Mouse (Mus musculus) forebrain, postnatal 0 days (tissue): ENCODE results near the gene Ttc7b. TPM values are rescaled to one million over a fixed set of nuclear protein-coding genes. Genes with fewer than 3 reads are reported as not detected.

Experiments used
- ATAC-seq: fragments of 200-750 bp; cut with Nextera tagmentation; 2 replicates; pipeline ENCODE4 v1.8.0; 2017; ENCODE audit warnings: mild to moderate bottlenecking, moderate library complexity
- DNase-seq: peaks from one replicate; pipeline ENCODE4 v3.0.0-alpha.2; 2015
- H3K27ac ChIP-seq: fragments of 300-500 bp; sonication (generic); 2 replicates; pipeline ENCODE4 v1.5.1; 2014; ENCODE audit warnings: low read depth, mild to moderate bottlenecking, antibody characterized with exemption, low read length, moderate library complexity, mixed read lengths
- H3K27me3 ChIP-seq: fragments of 300-500 bp; sonication (generic); 2 replicates; pipeline ENCODE4 v1.6.1; 2014; ENCODE audit warnings: mild to moderate bottlenecking, low read length, mixed read lengths; ENCODE audit not compliant: insufficient read depth
- H3K36me3 ChIP-seq: fragments of 300-500 bp; sonication (generic); 2 replicates; pipeline ENCODE4 v1.6.1; 2014; ENCODE audit warnings: mild to moderate bottlenecking, moderate library complexity; ENCODE audit not compliant: insufficient read depth
- H3K4me1 ChIP-seq: fragments of 300-500 bp; sonication (generic); 2 replicates; pipeline ENCODE4 v1.6.1; 2014; ENCODE audit warnings: antibody characterized with exemption; ENCODE audit not compliant: insufficient read depth
- H3K4me2 ChIP-seq: fragments of 300-500 bp; sonication (generic); 2 replicates; pipeline ENCODE4 v1.6.1; 2014; ENCODE audit warnings: low read depth, mild to moderate bottlenecking, moderate library complexity
- H3K4me3 ChIP-seq: fragments of 300-500 bp; sonication (generic); 2 replicates; pipeline ENCODE4 v1.5.1; 2014; ENCODE audit warnings: low read depth, low read length, mixed read lengths
- H3K9ac ChIP-seq: fragments of 300-500 bp; sonication (generic); 2 replicates; pipeline ENCODE4 v1.6.1; 2014; ENCODE audit warnings: mild to moderate bottlenecking
- H3K9me3 ChIP-seq: fragments of 300-500 bp; sonication (generic); 2 replicates; pipeline ENCODE4 v1.6.1; 2016; ENCODE audit warnings: low read length
- CTCF ChIP-seq: sonication (generic); IDR thresholded peaks from 2 replicates; pipeline ENCODE4 v1.5.1; 2016; ENCODE audit warnings: antibody characterized with exemption, control low read depth, low read depth
- WGBS: fragments of 180-500 bp; shearing (Covaris S2); extraction: QIAGEN DNeasy Blood & Tissue Kit; methylation state at CpG from one replicate; pipeline ENCODE4 v1.1.7; 2014; 5-methylcytosine and 5-hydroxymethylcytosine counted together
- polyA plus RNA-seq: library from polyadenylated mRNA; unstranded; fragments of >200 nt; fragmentation: Nextera tagmentation; extraction: Ambion mirVana; gene quantifications from 2 replicates; pipeline ENCODE4 v1.2.1, GENCODE M21; 2015
- total RNA-seq: library from RNA; depleted of rRNA; stranded (reverse); fragments of >200 nt; gene quantifications from 2 replicates; pipeline ENCODE4 v1.2.3, GENCODE M21; 2014

The Ttc7b gene
- total and polyA plus RNA-seq, 2 experiments from 2014 or later = 10.8 to 42.2 TPM

- Histone ChIP-seq H3K36me3 (peaks cover 15% of the 10 kb centered on the region), H3K4me1 (0 out of 2 replicates have a peak, but pooled peaks cover 5% of the 10 kb centered on the region), H3K9ac (no peak overlapping the region), H3K27me3 (no peaks in the 10 kb centered on the region), H3K27ac (0 out of 2 replicates have a peak overlapping the region, but pooled peaks have one; percentile 29), H3K4me3 (no peak overlapping the region), H3K9me3 (no peaks in the 10 kb centered on the region), H3K4me2 (no peak overlapping the region)
- DNase-seq = no peak
- ATAC-seq = no peak
- 48% methylated on average over 7 of the region's 7 CpGs for WGBS
- TF ChIP-seq CTCF = no peak
Observed at GRCm38 (mm10) chr12:100341614-100342013, 179.0 kb downstream of the Ttc7b start.

- ATAC-seq = no peak
Observed at GRCm38 (mm10) chr12:100340901-100341460, 179.6 kb downstream of the Ttc7b start.

GRCm38 (mm10) chr12:100338055-100338454 is 182.6 kb downstream of the Ttc7b start:
- peak; percentile 52 for DNase-seq
- WGBS = 39% methylated on average over 3 of the region's 3 CpGs
- no peaks in the 10 kb centered on the region for H3K9me3 ChIP-seq
- ATAC-seq = peak; percentile 82
- H3K27me3 ChIP-seq = no peaks in the 10 kb centered on the region
- peak; percentile 61 for TF ChIP-seq CTCF
- no peak overlapping the region for H3K4me3 ChIP-seq
- 0 out of 2 replicates have a peak, but pooled peaks cover 5% of the 10 kb centered on the region for H3K4me1 ChIP-seq
- H3K36me3 ChIP-seq = peaks cover 7% of the 10 kb centered on the region; the same call in 1 of the 2 replicates
- H3K4me2 ChIP-seq = no peak overlapping the region
- 0 out of 2 replicates have a peak overlapping the region, but pooled peaks have one; percentile 30 for H3K27ac ChIP-seq
- H3K9ac ChIP-seq = no peak overlapping the region

More at GRCm38 (mm10) chr12:100340901-100341460, 179.6 kb downstream of the Ttc7b start:
- no peak overlapping the region for H3K27ac ChIP-seq
- H3K4me3 ChIP-seq = no peak overlapping the region
- peaks cover 9% of the 10 kb centered on the region; the same call in 1 of the 2 replicates for H3K36me3 ChIP-seq
- 0 out of 2 replicates have a peak, but pooled peaks cover 5% of the 10 kb centered on the region for H3K4me1 ChIP-seq
- no peak overlapping the region for H3K9ac ChIP-seq
- no peak overlapping the region for H3K4me2 ChIP-seq
- H3K27me3 ChIP-seq = no peaks in the 10 kb centered on the region
- H3K9me3 ChIP-seq = no peaks in the 10 kb centered on the region
- DNase-seq = no peak
- no peak for TF ChIP-seq CTCF
- 84% methylated on average over 7 of the region's 7 CpGs for WGBS

GRCm38 (mm10) chr12:100337351-100338018 is 183.1 kb downstream of the Ttc7b start:
- no peak overlapping the region for H3K4me2 ChIP-seq
- no peaks in the 10 kb centered on the region for H3K9me3 ChIP-seq
- H3K9ac ChIP-seq = no peak overlapping the region
- peak; percentile 80 for ATAC-seq
- no peak overlapping the region for H3K4me3 ChIP-seq
- WGBS = 23% methylated on average over 5 of the region's 5 CpGs
- peak; percentile 64 for TF ChIP-seq CTCF
- 0 out of 2 replicates have a peak, but pooled peaks cover 5% of the 10 kb centered on the region for H3K4me1 ChIP-seq
- peaks cover 7% of the 10 kb centered on the region; the same call in 1 of the 2 replicates for H3K36me3 ChIP-seq
- peak; percentile 69 for DNase-seq
- 0 out of 2 replicates have a peak overlapping the region, but pooled peaks have one; percentile 30 for H3K27ac ChIP-seq
- no peaks in the 10 kb centered on the region for H3K27me3 ChIP-seq

GRCm38 (mm10) chr12:100336241-100336640 is 184.4 kb downstream of the Ttc7b start:
- H3K4me3 ChIP-seq = no peak overlapping the region
- H3K4me1 ChIP-seq = 0 out of 2 replicates have a peak, but pooled peaks cover 5% of the 10 kb centered on the region
- no peaks in the 10 kb centered on the region for H3K27me3 ChIP-seq
- 0 out of 2 replicates have a peak, but pooled peaks have one; percentile 5 for ATAC-seq
- no peak for TF ChIP-seq CTCF
- no peak for DNase-seq
- H3K36me3 ChIP-seq = peaks cover 7% of the 10 kb centered on the region; the same call in 1 of the 2 replicates
- H3K9ac ChIP-seq = no peak overlapping the region
- no peak overlapping the region for H3K27ac ChIP-seq
- 56% methylated on average over 5 of the region's 5 CpGs for WGBS
- no peak overlapping the region for H3K4me2 ChIP-seq
- no peaks in the 10 kb centered on the region for H3K9me3 ChIP-seq

GRCm38 (mm10) chr12:100331806-100332205 is 188.8 kb downstream of the Ttc7b start:
- no peak overlapping the region for H3K9ac ChIP-seq
- no peak overlapping the region for H3K4me3 ChIP-seq
- TF ChIP-seq CTCF = no peak
- H3K4me2 ChIP-seq = no peak overlapping the region
- no peaks in the 10 kb centered on the region for H3K9me3 ChIP-seq
- 94% methylated on average over 6 of the region's 6 CpGs for WGBS
- no peak overlapping the region for H3K27ac ChIP-seq
- H3K27me3 ChIP-seq = no peaks in the 10 kb centered on the region
- DNase-seq (no peak), ATAC-seq (no peak)
- H3K4me1 ChIP-seq = peaks cover 9% of the 10 kb centered on the region; the same call in 1 of the 2 replicates
- H3K36me3 ChIP-seq = peaks cover 7% of the 10 kb centered on the region; the same call in 1 of the 2 replicates

GRCm38 (mm10) chr12:100330234-100330633 is 190.4 kb downstream of the Ttc7b start:
- no peak for ATAC-seq
- no peak overlapping the region for H3K4me2 ChIP-seq
- DNase-seq = no peak
- TF ChIP-seq CTCF = no peak
- peaks cover 5% of the 10 kb centered on the region; the same call in 1 of the 2 replicates for H3K36me3 ChIP-seq
- no peaks in the 10 kb centered on the region for H3K27me3 ChIP-seq
- no peak overlapping the region for H3K27ac ChIP-seq
- H3K4me3 ChIP-seq = no peak overlapping the region
- peaks cover 9% of the 10 kb centered on the region; the same call in 1 of the 2 replicates for H3K4me1 ChIP-seq
- WGBS = 67% methylated on average over 8 of the region's 8 CpGs
- H3K9ac ChIP-seq = no peak overlapping the region
- no peaks in the 10 kb centered on the region for H3K9me3 ChIP-seq
